32 mouse cellular contexts compared by ENCODE assay signal in the genomic region with DNA sequence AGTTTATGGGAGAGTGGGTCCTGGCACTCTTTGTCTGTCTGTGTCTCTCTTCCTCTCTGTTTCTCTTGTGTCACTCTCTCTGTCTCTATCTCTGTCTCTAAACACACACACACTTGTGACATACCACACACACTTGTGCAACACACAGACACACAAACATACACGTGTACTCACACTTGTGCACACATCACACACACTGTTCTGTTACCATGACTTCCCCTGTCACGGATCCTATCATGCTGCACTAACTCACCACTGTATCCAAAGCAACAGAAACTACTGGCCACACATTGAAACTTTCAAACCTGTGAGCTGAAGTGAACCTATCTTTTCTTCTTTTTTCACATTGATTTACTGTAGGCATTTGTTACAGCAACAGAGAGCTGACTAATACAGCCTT.
"Had no signal": no experiment of that assay in that cellular context is flagged by ENCODE, and none has a peak within 500 bp of the region (broad histone marks: within the 10 kb centered on the region; RNA-seq: fewer than 3 reads in every experiment).

No protein-coding gene starts in this region.

- H3K4me3 ChIP-seq: left cerebral cortex, adult 2 months; limb, embryonic 10.5 days; limb, embryonic 12.5 days; limb, embryonic 13.5 days; limb, embryonic 15.5 days; liver, embryonic 12.5 days; liver, embryonic 13.5 days; liver, embryonic 15.5 days; lung, embryonic 15.5 days; megakaryocyte, embryonic 14.5 days; midbrain, embryonic 10.5 days; midbrain, embryonic 12.5 days; midbrain, embryonic 13.5 days; midbrain, embryonic 15.5 days; myocyte had no signal

- H3K27ac ChIP-seq: left cerebral cortex, adult 2 months; limb, embryonic 10.5 days; limb, embryonic 12.5 days; limb, embryonic 13.5 days; limb, embryonic 15.5 days; liver, embryonic 12.5 days; liver, embryonic 13.5 days; liver, embryonic 14.5 days; liver, embryonic 15.5 days; lung, embryonic 15.5 days; macrophage; midbrain, embryonic 12.5 days; midbrain, embryonic 13.5 days; midbrain, embryonic 15.5 days had no signal

- H3K4me1 ChIP-seq: limb, embryonic 10.5 days; limb, embryonic 12.5 days; limb, embryonic 13.5 days; limb, embryonic 15.5 days; liver, embryonic 12.5 days; liver, embryonic 13.5 days; liver, embryonic 15.5 days; lung, embryonic 15.5 days; megakaryocyte, embryonic 14.5 days had no signal

- H3K36me3 ChIP-seq: limb, embryonic 10.5 days; limb, embryonic 12.5 days; limb, embryonic 13.5 days; limb, embryonic 15.5 days; liver, embryonic 12.5 days; liver, embryonic 13.5 days; liver, embryonic 15.5 days; lung, embryonic 15.5 days; midbrain, embryonic 10.5 days; midbrain, embryonic 12.5 days; midbrain, embryonic 13.5 days; midbrain, embryonic 15.5 days had no signal

- H3K9ac ChIP-seq: limb, embryonic 12.5 days; limb, embryonic 13.5 days; limb, embryonic 15.5 days; liver, embryonic 12.5 days; liver, embryonic 13.5 days; liver, embryonic 14.5 days; liver, embryonic 15.5 days; liver, postnatal 0 days; lung, embryonic 14.5 days; lung, embryonic 15.5 days; midbrain, embryonic 12.5 days; midbrain, embryonic 13.5 days; midbrain, embryonic 15.5 days had no signal

- H3K4me2 ChIP-seq: limb, embryonic 12.5 days; limb, embryonic 13.5 days; limb, embryonic 15.5 days; liver, embryonic 11.5 days; liver, embryonic 12.5 days; liver, embryonic 13.5 days; liver, embryonic 15.5 days; lung, embryonic 14.5 days; lung, embryonic 15.5 days; midbrain, embryonic 11.5 days; midbrain, embryonic 12.5 days; midbrain, embryonic 13.5 days; midbrain, embryonic 15.5 days had no signal

- DNase-seq: left cerebral cortex, postnatal 4 days; liver; liver, embryonic 13.5 days; liver, postnatal 0 days; lung, adult 18-20 months; lung, adult 2 months; lung, embryonic 14.5 days; lung, postnatal 10 days; lung, postnatal 14 days; lung, postnatal 36 days; lung, postnatal 4 days; midbrain, embryonic 14.5 days had no signal

- H3K9me3 ChIP-seq: limb, embryonic 10.5 days; limb, embryonic 12.5 days; limb, embryonic 13.5 days; limb, embryonic 15.5 days; liver, embryonic 12.5 days; liver, embryonic 13.5 days; liver, embryonic 15.5 days; lung, embryonic 15.5 days; midbrain, embryonic 10.5 days; midbrain, embryonic 12.5 days; midbrain, embryonic 13.5 days; midbrain, embryonic 15.5 days had no signal

- H3K27me3 ChIP-seq: limb, embryonic 12.5 days; limb, embryonic 13.5 days; limb, embryonic 15.5 days; liver, embryonic 12.5 days; liver, embryonic 13.5 days; liver, embryonic 15.5 days; lung, embryonic 15.5 days; megakaryocyte, embryonic 14.5 days had no signal

- ATAC-seq: liver, embryonic 12.5 days; liver, postnatal 0 days; lung, postnatal 0 days; midbrain, embryonic 13.5 days; midbrain, embryonic 16.5 days had no signal
